Mouse (Mus musculus): Measurements from ENCODE around the gene Cryz. TPM values are rescaled to one million over a fixed set of nuclear protein-coding genes. Genes with fewer than 3 reads are reported as not detected.

Gene Cryz
- 9.3 and 12.0 TPM in 2 replicates for polyA plus RNA-seq (2015; fragmentation: Nextera tagmentation; extraction: Ambion mirVana)

- Histone ChIP-seq H3K27ac (replicated peaks) (peak within 1 kb of the TSS; percentile 95), H3K4me2 (peak within 1 kb of the TSS; percentile 81), H3K9me3 (no peaks in the 10 kb centered on the region), H3K4me1 (replicated peaks) (peaks cover 10% of the 10 kb centered on the region), H3K27me3 (no peaks in the 10 kb centered on the region), H3K9ac (peak within 1 kb of the TSS; percentile 68), H3K36me3 (peaks cover 20% of the 10 kb centered on the region; the same call in 1 of the 2 replicates), H3K4me3 (peak within 1 kb of the TSS; percentile 62)
- ATAC-seq (ENCODE audit: low FRiP score, low read depth): peak; percentile 92
- WGBS: 0% methylated on average over 25 of the region's 25 CpGs
Measured at GRCm38 (mm10) chr3:154596488-154596933, at the start of gene Cryz. TSS of gene Cryz (plus strand) at chr3:154596711.

GRCm38 (mm10) chr3:154547549-154548426 lies 48.7 kb upstream of the Cryz start:
- Histone ChIP-seq H3K4me1 (replicated peaks) (peaks cover 19% of the 10 kb centered on the region), H3K36me3 (no peaks in the 10 kb centered on the region), H3K27ac (replicated peaks) (no peak overlapping the region), H3K9ac (no peak overlapping the region), H3K27me3 (peaks cover 7% of the 10 kb centered on the region; the same call in 1 of the 2 replicates), H3K9me3 (no peaks in the 10 kb centered on the region), H3K4me3 (peak overlapping the region; percentile 9), H3K4me2 (peak overlapping the region; percentile 37)
- 6% methylated on average over 20 of the region's 20 CpGs for WGBS
- peak; percentile 44 for ATAC-seq (ENCODE audit: low FRiP score, low read depth)

GRCm38 (mm10) chr3:154548868-154549301 lies 47.6 kb upstream of the Cryz start:
- Histone ChIP-seq H3K27ac (replicated peaks) (no peak overlapping the region), H3K9me3 (no peaks in the 10 kb centered on the region), H3K4me3 (no peak overlapping the region), H3K4me2 (no peak overlapping the region), H3K27me3 (peaks cover 7% of the 10 kb centered on the region; the same call in 1 of the 2 replicates), H3K4me1 (replicated peaks) (peaks cover 19% of the 10 kb centered on the region), H3K36me3 (no peaks in the 10 kb centered on the region), H3K9ac (no peak overlapping the region)
- 22% methylated on average over 8 of the region's 8 CpGs for WGBS
- no peak for ATAC-seq (ENCODE audit: low FRiP score, low read depth)

- peaks cover 19% of the 10 kb centered on the region for H3K4me1 ChIP-seq (replicated peaks)
- peaks cover 7% of the 10 kb centered on the region; the same call in 1 of the 2 replicates for H3K27me3 ChIP-seq
- no peak overlapping the region for H3K27ac ChIP-seq (replicated peaks)
- no peaks in the 10 kb centered on the region for H3K9me3 ChIP-seq
- no peak overlapping the region for H3K4me2 ChIP-seq
- no peaks in the 10 kb centered on the region for H3K36me3 ChIP-seq
- peak; percentile 59; the same call in 1 of the 2 replicates for ATAC-seq (ENCODE audit: low FRiP score, low read depth)
- 30% methylated on average over 17 of the region's 17 CpGs for WGBS
- no peak overlapping the region for H3K9ac ChIP-seq
- H3K4me3 ChIP-seq: no peak overlapping the region
Measured at GRCm38 (mm10) chr3:154550326-154551034, 46.0 kb upstream of the Cryz start.

- peak; percentile 56; the same call in 1 of the 2 replicates for ATAC-seq (ENCODE audit: low FRiP score, low read depth)
- H3K36me3 ChIP-seq: no peaks in the 10 kb centered on the region
- no peak overlapping the region for H3K4me2 ChIP-seq
- no peak overlapping the region for H3K27ac ChIP-seq (replicated peaks)
- WGBS: 25% methylated on average over 5 of the region's 5 CpGs
- no peak overlapping the region for H3K4me3 ChIP-seq
- H3K4me1 ChIP-seq (replicated peaks): peaks cover 19% of the 10 kb centered on the region
- H3K9me3 ChIP-seq: no peaks in the 10 kb centered on the region
- peaks cover 7% of the 10 kb centered on the region; the same call in 1 of the 2 replicates for H3K27me3 ChIP-seq
- H3K9ac ChIP-seq: no peak overlapping the region
Measured at GRCm38 (mm10) chr3:154551035-154551411, 45.5 kb upstream of the Cryz start.

- no peak for ATAC-seq (ENCODE audit: low FRiP score, low read depth)
- WGBS: 98% methylated on average over 3 of the region's 3 CpGs
Measured at GRCm38 (mm10) chr3:154562192-154562591, 34.3 kb upstream of the Cryz start.

GRCm38 (mm10) chr3:154565437-154565836 lies 31.1 kb upstream of the Cryz start:
- WGBS: 80% methylated on average over 3 of the region's 3 CpGs
- Histone ChIP-seq H3K27ac (replicated peaks) (no peak overlapping the region), H3K4me1 (replicated peaks) (peaks cover 5% of the 10 kb centered on the region), H3K27me3 (no peaks in the 10 kb centered on the region), H3K9me3 (no peaks in the 10 kb centered on the region), H3K4me2 (no peak overlapping the region), H3K36me3 (no peaks in the 10 kb centered on the region), H3K9ac (no peak overlapping the region), H3K4me3 (no peak overlapping the region)
- no peak for ATAC-seq (ENCODE audit: low FRiP score, low read depth)

More at GRCm38 (mm10) chr3:154562192-154562591, 34.3 kb upstream of the Cryz start:
- Histone ChIP-seq H3K36me3 (no peaks in the 10 kb centered on the region), H3K27ac (replicated peaks) (no peak overlapping the region), H3K9ac (no peak overlapping the region), H3K4me2 (no peak overlapping the region), H3K9me3 (no peaks in the 10 kb centered on the region), H3K4me3 (no peak overlapping the region), H3K4me1 (replicated peaks) (no peaks in the 10 kb centered on the region), H3K27me3 (no peaks in the 10 kb centered on the region)

- ATAC-seq (ENCODE audit: low FRiP score, low read depth): no peak
- Histone ChIP-seq H3K9ac (no peak overlapping the region), H3K4me3 (no peak overlapping the region), H3K36me3 (no peaks in the 10 kb centered on the region), H3K27me3 (no peaks in the 10 kb centered on the region), H3K27ac (replicated peaks) (no peak overlapping the region), H3K4me1 (replicated peaks) (peaks cover 9% of the 10 kb centered on the region), H3K9me3 (no peaks in the 10 kb centered on the region), H3K4me2 (peak overlapping the region; percentile 37)
- WGBS: 25% methylated on average over 14 of the region's 14 CpGs
Measured at GRCm38 (mm10) chr3:154570029-154570575, 26.4 kb upstream of the Cryz start.

GRCm38 (mm10) chr3:154570786-154571185 lies 25.7 kb upstream of the Cryz start:
- H3K27ac ChIP-seq (replicated peaks): no peak overlapping the region
- H3K9ac ChIP-seq: no peak overlapping the region
- ATAC-seq (ENCODE audit: low FRiP score, low read depth): no peak

GRCm38 (mm10) chr3:154572341-154572972 lies 24.1 kb upstream of the Cryz start:
- 0 out of 2 replicates have a peak overlapping the region, but pooled peaks have one; percentile 16 for H3K4me2 ChIP-seq
- WGBS: 10% methylated on average over 12 of the region's 12 CpGs

More at GRCm38 (mm10) chr3:154570786-154571185, 25.7 kb upstream of the Cryz start:
- Histone ChIP-seq H3K27me3 (no peaks in the 10 kb centered on the region), H3K36me3 (no peaks in the 10 kb centered on the region), H3K9me3 (no peaks in the 10 kb centered on the region), H3K4me2 (peak overlapping the region; percentile 37), H3K4me3 (peak overlapping the region; percentile 8), H3K4me1 (replicated peaks) (peaks cover 9% of the 10 kb centered on the region)
- WGBS: 5% methylated on average over 12 of the region's 12 CpGs

GRCm38 (mm10) chr3:154573666-154574065 lies 22.8 kb upstream of the Cryz start:
- Histone ChIP-seq H3K4me2 (no peak overlapping the region), H3K4me1 (replicated peaks) (peaks cover 9% of the 10 kb centered on the region), H3K36me3 (peaks cover under 1% of the 10 kb centered on the region; the same call in 1 of the 2 replicates), H3K9ac (no peak overlapping the region), H3K27me3 (no peaks in the 10 kb centered on the region), H3K9me3 (no peaks in the 10 kb centered on the region), H3K27ac (replicated peaks) (no peak overlapping the region), H3K4me3 (no peak overlapping the region)
- ATAC-seq (ENCODE audit: low FRiP score, low read depth): no peak
- 64% methylated on average over 6 of the region's 6 CpGs for WGBS

More at GRCm38 (mm10) chr3:154572341-154572972, 24.1 kb upstream of the Cryz start:
- Histone ChIP-seq H3K27ac (replicated peaks) (no peak overlapping the region), H3K4me1 (replicated peaks) (peaks cover 9% of the 10 kb centered on the region), H3K9ac (no peak overlapping the region), H3K4me3 (no peak overlapping the region), H3K9me3 (no peaks in the 10 kb centered on the region), H3K36me3 (no peaks in the 10 kb centered on the region), H3K27me3 (no peaks in the 10 kb centered on the region)
- ATAC-seq (ENCODE audit: low FRiP score, low read depth): peak; percentile 89
